Mouse (Mus musculus): Measurements from ENCODE around the gene Josd1. TPM values are rescaled to one million over a fixed set of nuclear protein-coding genes. Genes with fewer than 3 reads are reported as not detected.

Gene Josd1
- total RNA-seq, 1 experiment = 25.3 TPM

DNA sequence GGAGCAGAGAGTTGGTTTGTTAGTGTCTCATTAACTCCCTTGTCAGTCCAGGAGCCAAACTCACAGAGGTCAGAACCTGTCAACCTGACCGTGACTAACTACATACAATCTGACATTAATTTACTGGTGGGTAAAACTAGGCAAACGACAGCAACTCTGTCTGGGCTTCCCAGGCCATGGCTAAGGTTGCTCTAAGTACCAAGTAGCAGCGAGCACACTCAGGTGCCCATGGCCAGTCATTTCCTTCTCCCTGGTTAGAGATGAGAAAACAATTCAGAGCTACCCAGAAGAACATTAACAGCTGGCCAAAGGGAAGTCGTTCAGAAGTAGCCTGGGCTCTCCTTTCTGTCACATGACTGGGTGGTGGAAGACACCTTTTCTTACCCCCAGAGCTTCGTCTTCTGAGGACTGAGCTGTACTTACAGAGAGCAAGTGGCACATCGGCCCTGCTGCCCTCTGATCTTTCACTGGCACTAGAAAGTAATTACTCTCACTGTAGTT, 2.5 kb downstream of the Josd1 start:
- H3K4me3 ChIP-seq (ENCODE audit: insufficient read depth in 1 of 2, low read depth in 1 of 2, low read length in 2 of 2, poor library complexity in 1 of 2, severe bottlenecking in 1 of 2) = no peak overlapping the region
- H3K4me1 ChIP-seq (ENCODE audit: control insufficient read depth in 2 of 2, insufficient read depth in 2 of 2, low read length in 2 of 2, poor library complexity in 1 of 2) = peaks cover 3 to 16% of the 10 kb centered on the region in 2 experiments; a peak in 2 of 4 replicates
- H3K9ac ChIP-seq (ENCODE audit: insufficient read depth, low read depth, low read length, poor library complexity, severe bottlenecking) = no peak overlapping the region
- no peaks in the 10 kb centered on the region for H3K36me3 ChIP-seq (ENCODE audit: control insufficient read depth, insufficient read depth, low read length, poor library complexity, severe bottlenecking)
- in situ Hi-C loops (cut with MboI; ENCODE audit: low sequenced_read_pairs in 2 of 2, unreplicated experiment in 2 of 2) = no loop called here
- DNase-seq (ENCODE audit: low read depth, low spot score) = no peak
- no peaks in the 10 kb centered on the region for H3K9me3 ChIP-seq (ENCODE audit: control insufficient read depth, insufficient read depth, low read depth, low read length)
- TF ChIP-seq MAFK (IDR thresholded peaks at IDR 0.05; ENCODE audit: insufficient read depth, low read depth, low read length) = no peak
- H3K27ac ChIP-seq (ENCODE audit: insufficient read depth, low read depth, low read length, poor library complexity, severe bottlenecking) = no peak overlapping the region

- no peak overlapping the region for H3K4me3 ChIP-seq (ENCODE audit: insufficient read depth in 1 of 2, low read depth in 1 of 2, low read length in 2 of 2, poor library complexity in 1 of 2, severe bottlenecking in 1 of 2)
- H3K27ac ChIP-seq (ENCODE audit: insufficient read depth, low read depth, low read length, poor library complexity, severe bottlenecking) = no peak overlapping the region
- no peak for TF ChIP-seq CHD2 (IDR thresholded peaks at IDR 0.05; ENCODE audit: low read depth, low read length)
- no peak for TF ChIP-seq ZNF384 (IDR thresholded peaks at IDR 0.05; ENCODE audit: low read depth, low read length)
- TF ChIP-seq HCFC1 (IDR thresholded peaks at IDR 0.05; ENCODE audit: borderline replicate concordance, insufficient read depth, low read length) = no peak
- no peak for TF ChIP-seq ZC3H11A (IDR thresholded peaks at IDR 0.05; ENCODE audit: borderline replicate concordance, low read depth, low read length)
- TF ChIP-seq MAFK (IDR thresholded peaks at IDR 0.05; ENCODE audit: insufficient read depth, low read depth, low read length) = no peak
- in situ Hi-C loops (cut with MboI; ENCODE audit: low sequenced_read_pairs in 2 of 2, unreplicated experiment in 2 of 2) = no loop called here
- DNase-seq (ENCODE audit: low read depth, low spot score) = no peak
- H3K9ac ChIP-seq (ENCODE audit: insufficient read depth, low read depth, low read length, poor library complexity, severe bottlenecking) = no peak overlapping the region
- peaks cover 3 to 16% of the 10 kb centered on the region in 2 experiments; a peak in 2 of 4 replicates for H3K4me1 ChIP-seq (ENCODE audit: control insufficient read depth in 2 of 2, insufficient read depth in 2 of 2, low read length in 2 of 2, poor library complexity in 1 of 2)
- H3K9me3 ChIP-seq (ENCODE audit: control insufficient read depth, insufficient read depth, low read depth, low read length) = no peaks in the 10 kb centered on the region
- H3K36me3 ChIP-seq (ENCODE audit: control insufficient read depth, insufficient read depth, low read length, poor library complexity, severe bottlenecking) = no peaks in the 10 kb centered on the region
Measured at GRCm38 (mm10) chr15:79684616-79685015, 3.1 kb downstream of the Josd1 start.

DNA sequence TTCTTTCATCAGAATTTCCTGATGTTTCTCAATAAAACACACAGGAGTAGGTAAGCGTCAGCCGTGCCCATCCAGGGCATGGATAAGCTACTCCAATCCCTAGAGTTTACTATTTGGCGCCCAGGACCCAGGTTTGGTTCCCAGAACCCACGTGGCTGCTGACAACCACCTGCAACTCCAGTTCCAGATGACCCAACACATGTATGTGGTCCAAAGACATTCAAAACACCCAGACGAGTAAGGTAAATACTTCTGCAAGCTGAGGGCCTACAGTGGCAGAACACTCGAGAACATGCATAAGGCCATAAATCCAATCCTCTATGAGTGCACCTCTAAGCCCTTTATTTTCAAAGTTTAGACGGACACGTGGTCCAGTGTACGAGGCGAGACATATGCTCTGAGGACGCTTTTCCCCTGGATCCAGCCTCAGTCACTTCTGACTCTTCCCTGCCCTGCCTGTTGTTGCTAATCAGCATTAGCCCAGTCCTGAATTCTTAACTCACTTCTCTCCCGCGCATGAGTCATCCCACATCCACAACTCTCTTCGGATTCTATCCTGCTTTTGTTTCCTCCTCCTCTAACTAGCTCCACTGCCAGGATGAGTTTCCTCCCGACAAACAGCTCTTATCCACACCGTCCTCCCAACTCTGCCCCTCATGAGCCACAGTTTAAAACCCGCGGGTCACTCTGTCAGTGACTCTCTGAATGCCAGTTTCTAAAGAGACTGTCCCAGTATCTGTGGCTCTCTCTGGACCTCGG, 3.8 kb downstream of the Josd1 start:
- in situ Hi-C loops (cut with MboI; ENCODE audit: low sequenced_read_pairs in 2 of 2, unreplicated experiment in 2 of 2) = no loop called here
- Histone ChIP-seq H3K27ac (ENCODE audit: insufficient read depth, low read depth, low read length, poor library complexity, severe bottlenecking) (no peak overlapping the region), H3K4me1 (ENCODE audit: control insufficient read depth in 2 of 2, insufficient read depth in 2 of 2, low read length in 2 of 2, poor library complexity in 1 of 2) (peaks cover 3 to 16% of the 10 kb centered on the region in 2 experiments; a peak in 2 of 4 replicates), H3K4me3 (ENCODE audit: insufficient read depth in 1 of 2, low read depth in 1 of 2, low read length in 2 of 2, poor library complexity in 1 of 2, severe bottlenecking in 1 of 2) (no peak overlapping the region), H3K36me3 (ENCODE audit: control insufficient read depth, insufficient read depth, low read length, poor library complexity, severe bottlenecking) (no peaks in the 10 kb centered on the region; the same call in 1 of the 2 replicates), H3K9me3 (ENCODE audit: control insufficient read depth, insufficient read depth, low read depth, low read length) (no peaks in the 10 kb centered on the region), H3K9ac (ENCODE audit: insufficient read depth, low read depth, low read length, poor library complexity, severe bottlenecking) (no peak overlapping the region; the same call in 1 of the 2 replicates)
- no peak for DNase-seq (ENCODE audit: low read depth, low spot score)
- TF ChIP-seq MAFK (IDR thresholded peaks at IDR 0.05; ENCODE audit: insufficient read depth, low read depth, low read length) (no peak), HCFC1 (IDR thresholded peaks at IDR 0.05; ENCODE audit: borderline replicate concordance, insufficient read depth, low read length) (no peak), ZNF384 (IDR thresholded peaks at IDR 0.05; ENCODE audit: low read depth, low read length) (no peak), ZC3H11A (IDR thresholded peaks at IDR 0.05; ENCODE audit: borderline replicate concordance, low read depth, low read length) (no peak), CHD2 (IDR thresholded peaks at IDR 0.05; ENCODE audit: low read depth, low read length) (no peak)

DNA sequence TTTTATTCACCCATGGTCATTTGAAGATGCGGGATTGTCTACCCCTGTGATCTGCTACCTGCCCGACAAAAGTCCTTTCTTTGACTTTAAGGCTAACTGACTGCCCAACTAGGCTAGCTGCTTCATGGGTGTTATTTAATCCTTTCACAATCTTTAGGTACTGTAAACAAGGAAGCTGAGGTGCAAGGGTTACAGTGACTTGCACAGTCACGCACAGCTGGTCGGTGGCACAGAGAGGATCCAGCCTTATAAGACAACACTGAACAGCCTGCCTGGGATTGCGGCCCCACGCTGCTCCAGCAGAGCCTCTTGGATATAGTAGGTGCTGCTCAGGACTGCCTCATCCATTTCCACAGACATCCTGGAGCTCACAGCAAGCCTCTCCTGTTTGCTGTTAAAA, 4.6 kb downstream of the Josd1 start:
- H3K9ac ChIP-seq (ENCODE audit: insufficient read depth, low read depth, low read length, poor library complexity, severe bottlenecking) = no peak overlapping the region
- in situ Hi-C loops (cut with MboI; ENCODE audit: low sequenced_read_pairs in 2 of 2, unreplicated experiment in 2 of 2) = no loop called here
- peaks cover 2 to 16% of the 10 kb centered on the region in 2 experiments; a peak in 2 of 4 replicates for H3K4me1 ChIP-seq (ENCODE audit: control insufficient read depth in 2 of 2, insufficient read depth in 2 of 2, low read length in 2 of 2, poor library complexity in 1 of 2)
- no peaks in the 10 kb centered on the region; the same call in 1 of the 2 replicates for H3K36me3 ChIP-seq (ENCODE audit: control insufficient read depth, insufficient read depth, low read length, poor library complexity, severe bottlenecking)
- H3K4me3 ChIP-seq (ENCODE audit: insufficient read depth in 1 of 2, low read depth in 1 of 2, low read length in 2 of 2, poor library complexity in 1 of 2, severe bottlenecking in 1 of 2) = no peak overlapping the region
- no peak for DNase-seq (ENCODE audit: low read depth, low spot score)
- TF ChIP-seq HCFC1 (IDR thresholded peaks at IDR 0.05; ENCODE audit: borderline replicate concordance, insufficient read depth, low read length) = no peak
- TF ChIP-seq ZC3H11A (IDR thresholded peaks at IDR 0.05; ENCODE audit: borderline replicate concordance, low read depth, low read length) = no peak
- no peaks in the 10 kb centered on the region for H3K9me3 ChIP-seq (ENCODE audit: control insufficient read depth, insufficient read depth, low read depth, low read length)
- no peak overlapping the region for H3K27ac ChIP-seq (ENCODE audit: insufficient read depth, low read depth, low read length, poor library complexity, severe bottlenecking)
